Comparison of ENCODE assay signal across 8 mouse cellular contexts in the genomic region with DNA sequence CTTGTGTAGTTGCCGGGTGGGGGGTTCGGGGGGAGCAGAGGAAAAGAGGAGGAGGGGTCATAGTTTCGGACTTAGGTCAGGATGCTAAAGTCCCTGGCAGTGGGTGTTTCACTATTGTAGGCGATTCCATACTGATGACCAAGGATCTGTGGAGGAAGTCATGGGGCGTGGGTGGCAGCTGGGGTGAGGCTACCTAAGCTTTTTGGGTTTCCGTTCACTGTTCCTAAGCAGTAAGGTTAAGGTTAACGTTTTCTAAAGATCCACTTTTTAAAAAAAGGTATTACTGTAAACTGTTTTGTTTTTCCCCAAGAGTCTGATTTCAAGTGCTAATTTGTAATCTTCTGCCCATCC. TPM values are rescaled to one million over a fixed set of nuclear protein-coding genes. Genes with fewer than 3 reads are reported as not detected.
DNase-seq lines count a peak whose midpoint lies in the region; ATAC-seq and TF ChIP-seq lines count a peak whose summit lies in the region.

No protein-coding gene starts in this region.

- no peaks in the 10 kb centered on the region for H3K36me3 ChIP-seq in embryonic facial prominence, embryonic 12.5 days
- no peaks in the 10 kb centered on the region for H3K36me3 ChIP-seq in hindbrain, embryonic 16.5 days (ENCODE audit: control insufficient read depth, insufficient read depth, low read length)
- H3K36me3 ChIP-seq in midbrain, embryonic 14.5 days (ENCODE audit: control insufficient read depth, insufficient read depth, low read length) = no peaks in the 10 kb centered on the region

- H3K27ac ChIP-seq in layer of hippocampus, adult 2 months = peak overlapping the region; percentile 93
- peak overlapping the region; percentile 92 for H3K27ac ChIP-seq in embryonic facial prominence, embryonic 12.5 days
- peak overlapping the region; percentile 94 for H3K27ac ChIP-seq in hindbrain, embryonic 16.5 days (ENCODE audit: low read depth, low read length)
- peak overlapping the region; percentile 94 for H3K27ac ChIP-seq in midbrain, embryonic 14.5 days (replicated peaks; ENCODE audit: low read depth, low read length)

- H3K4me1 ChIP-seq in embryonic facial prominence, embryonic 12.5 days = no peaks in the 10 kb centered on the region
- H3K4me1 ChIP-seq in hindbrain, embryonic 16.5 days (ENCODE audit: control insufficient read depth, insufficient read depth, low read depth, low read length) = no peaks in the 10 kb centered on the region
- H3K4me1 ChIP-seq in midbrain, embryonic 14.5 days (ENCODE audit: control insufficient read depth, insufficient read depth, low read length) = no peaks in the 10 kb centered on the region

- no peaks in the 10 kb centered on the region for H3K27me3 ChIP-seq in embryonic facial prominence, embryonic 12.5 days
- H3K27me3 ChIP-seq in hindbrain, embryonic 16.5 days (replicated peaks; ENCODE audit: control insufficient read depth, insufficient read depth, low read length) = no peaks in the 10 kb centered on the region
- no peaks in the 10 kb centered on the region for H3K27me3 ChIP-seq in midbrain, embryonic 14.5 days (ENCODE audit: control insufficient read depth, insufficient read depth, low read length)

- peak overlapping the region; percentile 44 for H3K4me2 ChIP-seq in embryonic facial prominence, embryonic 12.5 days (replicated peaks)
- H3K4me2 ChIP-seq in hindbrain, embryonic 16.5 days (ENCODE audit: low read length) = peak overlapping the region; percentile 55
- peak overlapping the region; percentile 53 for H3K4me2 ChIP-seq in midbrain, embryonic 14.5 days (ENCODE audit: low read length)

- no peaks in the 10 kb centered on the region for H3K9me3 ChIP-seq in embryonic facial prominence, embryonic 12.5 days
- H3K9me3 ChIP-seq in hindbrain, embryonic 16.5 days (ENCODE audit: control insufficient read depth, low read length) = no peaks in the 10 kb centered on the region
- H3K9me3 ChIP-seq in midbrain, embryonic 14.5 days (ENCODE audit: control insufficient read depth, low read length) = no peaks in the 10 kb centered on the region

- no peak for DNase-seq in layer of hippocampus, adult 2 months (ENCODE audit: low spot score in 2 of 2)
- DNase-seq in layer of hippocampus, adult 8-10 months (ENCODE audit: low spot score in 2 of 2) = no peak
- no peak for DNase-seq in midbrain, embryonic 14.5 days
- no peak for DNase-seq in adrenal gland, postnatal 10 days
- no peak for DNase-seq in adrenal gland, postnatal 25 days
- no peak for DNase-seq in cerebellum, postnatal 36 days

- H3K4me3 ChIP-seq in layer of hippocampus, adult 2 months = peak overlapping the region; percentile 59
- H3K4me3 ChIP-seq in embryonic facial prominence, embryonic 12.5 days = peak overlapping the region; percentile 41
- H3K4me3 ChIP-seq in hindbrain, embryonic 16.5 days (ENCODE audit: low read length) = peak overlapping the region; percentile 44
- peak overlapping the region; percentile 41 for H3K4me3 ChIP-seq in midbrain, embryonic 14.5 days (replicated peaks; ENCODE audit: low read depth, low read length)

- no peak for ATAC-seq in embryonic facial prominence, embryonic 12.5 days (ENCODE audit: insufficient number of reproducible peaks, insufficient read depth, low FRiP score, low TSS enrichment)
- ATAC-seq in hindbrain, embryonic 16.5 days = no peak
- no peak for ATAC-seq in midbrain, embryonic 14.5 days (ENCODE audit: low FRiP score, low TSS enrichment)

- TF ChIP-seq CTCF in layer of hippocampus, adult 2 months (conservative IDR thresholded peaks at IDR 0.05) = no peak

- WGBS in embryonic facial prominence, embryonic 12.5 days = 29% methylated on average over 7 of the region's 7 CpGs
- WGBS in hindbrain, embryonic 16.5 days = 26% methylated on average over 7 of the region's 7 CpGs
- 20% methylated on average over 7 of the region's 7 CpGs for whole genome bisulfite sequencing in midbrain, embryonic 14.5 days

- peak overlapping the region; percentile 48 for H3K9ac ChIP-seq in embryonic facial prominence, embryonic 12.5 days
- peak overlapping the region; percentile 68 for H3K9ac ChIP-seq in hindbrain, embryonic 16.5 days (ENCODE audit: low read depth, low read length)
- peak overlapping the region; percentile 62 for H3K9ac ChIP-seq in midbrain, embryonic 14.5 days (replicated peaks; ENCODE audit: low read length)

RNA-seq across cellular contexts. Expression of gene Araf, which starts 1.2 kb away (rescaled TPM):
- 100 to 1,000 TPM; 180 to 199 TPM for total RNA-seq in layer of hippocampus, adult 2 months (2021)
- 100 to 1,000 TPM; 188 to 200 (median 196) TPM for total RNA-seq in layer of hippocampus, adult 8-10 months (2022)
- polyA plus RNA-seq in embryonic facial prominence, embryonic 12.5 days (2016; fragmentation: Nextera tagmentation; extraction: Ambion mirVana) = 107 and 113 TPM in 2 replicates
- polyA plus RNA-seq in hindbrain, embryonic 16.5 days (2015; fragmentation: Nextera tagmentation; extraction: Ambion mirVana) = 388 and 428 TPM in 2 replicates
- polyA plus RNA-seq in midbrain, embryonic 14.5 days (2014; fragmentation: Nextera tagmentation; extraction: Ambion mirVana) = 292 and 335 TPM in 2 replicates
- 100 to 1,000 TPM in 1 of 2 experiments, 10 to 100 TPM in 1; 85.2 to 118 TPM for total RNA-seq in adrenal gland, postnatal 10 days (2021)
- total RNA-seq in adrenal gland, postnatal 25 days (2021) = 135 and 142 TPM in 2 replicates
